Mouse (Mus musculus) embryonic facial prominence, embryonic 11.5 days (tissue): ENCODE data around the gene Gm9844. TPM values are rescaled to one million over a fixed set of nuclear protein-coding genes. Genes with fewer than 3 reads are reported as not detected.
A peak's percentile ranks its signal among the peaks of the same experiment; 100 is the strongest.

Source experiments
- ATAC-seq: fragments of 200-750 bp; cut with Nextera tagmentation; replicated peaks from 2 replicates; pipeline ENCODE4 v1.8.0; 2017; ENCODE audit warnings: low read depth; ENCODE audit not compliant: insufficient number of reproducible peaks, low FRiP score, low TSS enrichment
- DNase-seq: peaks from one replicate; pipeline ENCODE4 v3.0.0-alpha.2; 2015; ENCODE audit warnings: low spot score
- H3K27ac ChIP-seq: fragments of 300-500 bp; sonication (generic); replicated peaks from 2 replicates; pipeline ENCODE4 v1.5.1; 2014; ENCODE audit warnings: mild to moderate bottlenecking, low read depth, low read length, control low read depth
- H3K27me3 ChIP-seq: fragments of 300-500 bp; sonication (generic); 2 replicates; pipeline ENCODE4 v1.6.1; 2014; ENCODE audit warnings: mild to moderate bottlenecking, low read length, moderate library complexity, mixed read lengths; ENCODE audit not compliant: control insufficient read depth, insufficient read depth
- H3K36me3 ChIP-seq: fragments of 300-500 bp; sonication (generic); replicated peaks from 2 replicates; pipeline ENCODE4 v1.6.1; 2014; ENCODE audit warnings: low read depth, mild to moderate bottlenecking, low read length, moderate library complexity, mixed read lengths; ENCODE audit not compliant: control insufficient read depth, insufficient read depth
- H3K4me1 ChIP-seq: fragments of 300-500 bp; sonication (generic); 2 replicates; pipeline ENCODE4 v1.6.1; 2014; ENCODE audit warnings: low read length, mixed read lengths; ENCODE audit not compliant: control insufficient read depth, insufficient read depth
- H3K4me2 ChIP-seq: fragments of 300-500 bp; sonication (generic); 2 replicates; pipeline ENCODE4 v1.6.1; 2014; ENCODE audit warnings: low read depth, mild to moderate bottlenecking, control low read depth, low read length, moderate library complexity
- H3K4me3 ChIP-seq: fragments of 300-500 bp; sonication (generic); 2 replicates; pipeline ENCODE4 v1.5.1; 2014; ENCODE audit warnings: low read depth, low read length, control low read depth
- H3K9ac ChIP-seq: fragments of 300-500 bp; sonication (generic); replicated peaks from 2 replicates; pipeline ENCODE4 v1.6.1; 2014; ENCODE audit warnings: mild to moderate bottlenecking, control low read depth, low read length
- H3K9me3 ChIP-seq: fragments of 300-500 bp; sonication (generic); replicated peaks from 2 replicates; pipeline ENCODE4 v1.6.1; 2016; ENCODE audit warnings: mild to moderate bottlenecking, low read length, inconsistent platforms, mixed read lengths; ENCODE audit not compliant: control insufficient read depth
- WGBS: fragments of 180-500 bp; shearing (Covaris S2); extraction: QIAGEN DNeasy Blood & Tissue Kit; methylation state at CpG from one replicate; pipeline ENCODE4 v1.1.7; 2014; 5-methylcytosine and 5-hydroxymethylcytosine counted together
- polyA plus RNA-seq: library from polyadenylated mRNA; unstranded; fragments of >200 nt; fragmentation: Nextera tagmentation; extraction: Ambion mirVana; gene quantifications from 2 replicates; pipeline ENCODE4 v1.2.1, GENCODE M21; 2014

Gene Gm9844
- polyA plus RNA-seq, 1 experiment from 2014 or later, result 26.5 TPM

DNA sequence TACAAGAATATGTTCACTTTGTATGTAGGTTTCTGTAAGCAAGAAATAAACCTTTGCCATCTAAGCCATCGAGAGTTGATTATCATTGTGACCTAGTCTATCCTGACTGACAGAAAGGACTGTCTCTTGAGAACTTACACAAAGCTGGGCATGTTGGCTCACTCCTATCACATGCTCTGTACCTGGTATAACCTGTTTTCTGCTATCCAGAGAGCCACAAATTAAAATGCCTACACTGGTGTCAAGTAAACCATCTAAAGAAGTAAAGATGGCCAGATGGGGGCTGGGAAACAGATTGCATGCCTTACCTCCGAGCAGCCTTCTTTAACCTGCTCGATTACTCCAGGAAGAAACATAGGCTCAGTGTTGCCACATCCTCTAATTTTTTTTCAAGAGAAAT lies 15.6 kb downstream of the Gm9844 start:
- Histone ChIP-seq H3K4me1 (no peaks in the 10 kb centered on the region; the same call in 1 of the 2 replicates), H3K36me3 (no peaks in the 10 kb centered on the region), H3K4me2 (no peak overlapping the region), H3K27me3 (no peaks in the 10 kb centered on the region), H3K9me3 (no peaks in the 10 kb centered on the region), H3K4me3 (no peak overlapping the region), H3K27ac (no peak overlapping the region), H3K9ac (no peak overlapping the region)
- 48% methylated on average over 3 of the region's 3 CpGs for WGBS
- no peak for DNase-seq
- ATAC-seq, result no peak

DNA sequence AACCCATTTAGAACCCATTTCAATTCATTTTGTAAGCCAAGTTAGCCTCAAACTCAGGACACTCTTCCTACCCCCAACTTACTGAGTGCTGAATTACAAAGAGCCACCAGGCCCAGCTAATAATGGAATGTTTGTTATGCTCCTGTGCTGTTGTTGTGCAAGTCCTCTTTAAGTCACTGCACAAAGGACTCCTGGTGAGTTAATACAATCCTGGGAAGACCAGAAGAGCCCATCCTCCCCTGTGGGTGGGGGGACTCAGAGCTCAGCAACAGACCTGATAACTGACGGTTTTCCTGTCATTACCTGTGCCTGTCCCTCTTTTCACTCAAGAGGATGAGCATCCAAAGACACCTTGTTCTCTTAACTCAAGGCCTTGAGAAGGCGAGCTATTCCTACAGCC lies 17.6 kb downstream of the Gm9844 start:
- H3K27ac ChIP-seq, result no peak overlapping the region
- H3K4me3 ChIP-seq, result no peak overlapping the region
- H3K4me1 ChIP-seq, result no peaks in the 10 kb centered on the region; the same call in 1 of the 2 replicates
- no peaks in the 10 kb centered on the region for H3K27me3 ChIP-seq
- 24% methylated on average over 2 of the region's 2 CpGs for WGBS
- H3K4me2 ChIP-seq, result no peak overlapping the region
- no peaks in the 10 kb centered on the region for H3K9me3 ChIP-seq
- ATAC-seq (no peak), DNase-seq (no peak)
- no peak overlapping the region for H3K9ac ChIP-seq
- no peaks in the 10 kb centered on the region for H3K36me3 ChIP-seq

DNA sequence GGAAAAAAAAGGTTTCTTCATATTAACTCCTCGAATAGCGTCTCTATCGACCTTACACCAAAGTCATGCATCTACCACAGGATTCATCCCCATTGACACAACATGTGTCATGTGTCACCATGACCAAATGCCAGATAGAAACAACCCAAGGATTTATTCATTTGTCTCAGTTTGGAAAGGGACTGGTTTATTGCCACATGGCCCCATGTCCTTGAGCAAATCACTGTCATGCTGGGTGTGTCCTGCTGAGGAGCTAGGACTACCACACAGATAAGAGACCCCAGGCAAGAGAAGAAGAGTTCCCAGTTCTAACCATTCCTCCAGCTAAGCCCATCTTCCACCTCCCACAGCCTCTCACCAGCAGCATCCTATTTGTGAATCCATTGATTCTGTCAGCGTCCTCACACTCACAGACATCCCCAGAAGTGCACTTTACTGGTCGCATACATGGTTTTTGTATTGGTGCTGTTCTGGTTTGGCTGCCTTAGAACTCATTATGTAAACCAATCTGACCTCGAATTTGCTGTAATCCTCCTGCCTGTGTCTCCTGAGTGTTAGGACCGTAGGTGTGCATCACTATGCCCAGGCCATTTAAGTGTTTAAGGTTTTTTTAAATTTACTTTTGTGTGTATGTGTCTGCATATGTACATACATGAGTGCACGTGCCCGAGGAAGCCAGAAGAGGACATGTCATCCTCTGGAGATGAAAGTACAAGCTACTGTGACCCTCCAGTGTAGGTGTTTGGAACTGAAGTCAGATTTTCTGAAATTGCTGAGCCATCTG lies 20.6 kb downstream of the Gm9844 start:
- Histone ChIP-seq H3K4me3 (no peak overlapping the region), H3K27ac (no peak overlapping the region), H3K27me3 (no peaks in the 10 kb centered on the region), H3K4me1 (peaks cover 7% of the 10 kb centered on the region; the same call in 1 of the 2 replicates), H3K9me3 (no peaks in the 10 kb centered on the region), H3K9ac (no peak overlapping the region), H3K36me3 (peaks cover 15% of the 10 kb centered on the region), H3K4me2 (no peak overlapping the region)
- WGBS, result 96% methylated on average over 9 of the region's 9 CpGs
- DNase-seq, result no peak
- no peak for ATAC-seq

DNA sequence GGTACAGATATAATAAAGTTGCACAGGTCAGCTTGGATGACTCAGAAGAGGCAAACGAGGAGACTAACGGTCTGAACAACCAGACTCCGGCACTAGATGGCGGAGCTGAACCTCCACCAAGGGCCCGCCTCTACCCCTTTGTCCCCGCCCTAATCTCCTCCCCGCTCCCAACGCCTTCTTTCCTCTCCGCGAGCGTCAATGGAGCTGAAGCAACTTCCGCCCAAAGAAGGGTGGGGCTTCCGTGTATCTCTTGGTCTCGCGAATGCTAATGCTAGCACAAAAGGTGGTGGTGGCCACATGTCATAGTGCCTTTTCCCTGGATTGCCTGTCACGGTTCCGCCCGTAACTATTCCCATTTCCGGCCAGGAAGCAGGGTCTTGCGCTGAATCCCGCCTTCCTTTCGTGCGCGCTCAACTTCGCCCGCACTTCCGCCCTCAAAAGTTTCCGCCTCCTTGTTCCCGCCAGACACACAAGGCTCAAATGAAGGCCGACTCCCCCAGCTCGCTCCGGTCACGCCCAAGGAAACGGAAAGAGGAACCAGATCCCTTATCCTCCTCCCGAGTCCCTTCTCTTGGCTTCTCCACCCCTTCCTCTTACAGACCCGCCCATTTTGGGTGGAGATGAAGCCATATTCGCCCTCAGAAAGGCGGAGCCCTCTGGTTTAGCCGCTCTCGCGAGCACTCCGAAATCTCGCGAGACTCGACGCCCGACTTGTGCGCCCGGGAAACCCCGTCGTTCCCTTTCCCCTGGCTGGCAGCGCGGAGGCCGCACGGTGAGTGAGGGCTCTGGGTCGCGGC lies 22.1 kb downstream of the Gm9844 start, which contains the start of gene Rps19:
Gene Rps19, plus strand, starts transcription at position 476 of the 797 bp plus-strand sequence.
- H3K9me3 ChIP-seq, result no peaks in the 10 kb centered on the region
- H3K27ac ChIP-seq, result peak within 1 kb of the TSS; percentile 86
- H3K36me3 ChIP-seq, result peaks cover 19% of the 10 kb centered on the region
- peak within 1 kb of the TSS; percentile 100 for H3K9ac ChIP-seq
- under 1% methylated on average over 51 of the region's 57 CpGs for WGBS
- DNase-seq (peak; percentile 100), ATAC-seq (peak; percentile 93)
- no peaks in the 10 kb centered on the region for H3K27me3 ChIP-seq
- H3K4me2 ChIP-seq, result peak within 1 kb of the TSS; percentile 76
- H3K4me3 ChIP-seq, result peak within 1 kb of the TSS; percentile 100
- peaks cover 7% of the 10 kb centered on the region; the same call in 1 of the 2 replicates for H3K4me1 ChIP-seq

DNA sequence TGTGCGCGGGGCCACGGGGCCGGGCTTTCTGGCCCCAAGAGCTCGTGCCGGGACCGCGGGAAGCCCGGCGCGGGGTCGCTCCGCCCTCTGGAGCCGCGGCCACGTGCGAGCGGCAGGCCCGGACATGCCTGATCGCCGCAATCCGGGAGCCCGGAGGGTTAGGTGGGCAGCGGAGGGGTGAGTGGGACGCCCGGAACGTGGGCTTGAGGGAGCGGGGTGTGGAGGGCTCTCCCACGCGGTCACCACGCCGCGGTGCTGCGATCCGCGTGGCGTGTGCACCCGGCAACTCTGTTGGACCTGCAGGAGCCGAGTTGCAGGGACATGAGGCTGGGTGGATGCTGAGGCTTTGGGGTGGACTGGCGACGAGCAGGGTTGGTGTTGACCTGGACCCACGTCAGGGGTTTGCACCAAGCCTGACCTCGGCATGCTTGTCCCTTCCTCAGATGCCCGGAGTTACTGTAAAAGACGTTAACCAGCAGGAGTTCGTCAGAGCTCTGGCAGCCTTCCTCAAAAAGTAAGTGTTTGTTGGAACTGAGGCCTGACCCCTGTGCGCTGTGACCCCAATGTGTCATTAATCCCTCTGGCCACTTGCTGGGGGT lies 22.8 kb downstream of the Gm9844 start:
- ATAC-seq (peak; percentile 6), DNase-seq (no peak)
- Histone ChIP-seq H3K4me1 (peaks cover 7% of the 10 kb centered on the region; the same call in 1 of the 2 replicates), H3K4me2 (peak overlapping the region; percentile 76), H3K4me3 (peak overlapping the region; percentile 100), H3K27me3 (no peaks in the 10 kb centered on the region), H3K36me3 (peaks cover 25% of the 10 kb centered on the region), H3K9me3 (no peaks in the 10 kb centered on the region), H3K27ac (peak overlapping the region; percentile 86), H3K9ac (peak overlapping the region; percentile 100)
- WGBS, result under 1% methylated on average over 44 of the region's 47 CpGs

DNA sequence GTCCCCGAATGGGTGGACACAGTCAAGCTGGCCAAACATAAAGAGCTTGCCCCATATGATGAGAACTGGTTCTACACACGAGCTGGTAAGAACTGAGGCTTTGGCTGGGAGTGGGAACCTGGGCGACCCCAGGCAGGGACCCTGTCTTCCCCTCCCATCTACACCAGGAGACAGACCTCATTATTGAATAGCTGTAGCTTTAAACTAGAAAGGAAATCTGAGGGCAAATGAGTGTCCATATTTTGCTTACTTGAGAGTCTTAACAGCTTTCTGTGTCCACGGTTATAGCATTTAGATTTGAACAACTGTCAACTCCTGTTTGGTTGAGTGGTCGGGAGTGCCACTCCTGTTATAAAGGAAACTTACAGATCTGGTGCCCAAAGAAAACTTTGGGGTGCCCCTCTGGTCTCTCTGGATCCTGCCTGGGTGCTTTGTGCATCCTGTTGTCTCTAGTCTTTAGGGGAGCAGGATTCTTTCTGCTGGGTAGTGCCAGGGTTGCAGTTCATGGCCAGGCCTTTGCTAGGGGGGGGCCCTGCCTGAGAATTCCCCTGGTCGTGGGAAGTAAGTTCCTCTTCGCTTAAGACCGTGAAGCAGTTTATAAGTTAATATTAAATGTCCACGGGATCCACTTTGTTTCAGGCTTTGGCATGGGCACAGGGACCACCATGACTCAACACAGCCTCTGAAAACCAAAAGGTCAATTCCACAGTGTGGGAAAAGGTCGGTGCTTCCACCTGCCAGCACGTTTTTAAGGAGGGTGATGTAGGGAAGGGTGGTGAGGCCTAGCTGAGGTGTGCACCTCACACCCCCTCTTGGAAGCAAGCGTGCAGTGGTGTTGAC lies 23.7 kb downstream of the Gm9844 start:
- Histone ChIP-seq H3K27me3 (no peaks in the 10 kb centered on the region), H3K4me1 (peaks cover 7% of the 10 kb centered on the region; the same call in 1 of the 2 replicates), H3K36me3 (peaks cover 25% of the 10 kb centered on the region), H3K27ac (no peak overlapping the region; the same call in 1 of the 2 replicates), H3K4me3 (peak overlapping the region; percentile 100), H3K9me3 (no peaks in the 10 kb centered on the region), H3K4me2 (peak overlapping the region; percentile 76), H3K9ac (peak overlapping the region; percentile 100)
- ATAC-seq (no peak), DNase-seq (no peak)
- 44% methylated on average over 12 of the region's 12 CpGs for WGBS

DNA sequence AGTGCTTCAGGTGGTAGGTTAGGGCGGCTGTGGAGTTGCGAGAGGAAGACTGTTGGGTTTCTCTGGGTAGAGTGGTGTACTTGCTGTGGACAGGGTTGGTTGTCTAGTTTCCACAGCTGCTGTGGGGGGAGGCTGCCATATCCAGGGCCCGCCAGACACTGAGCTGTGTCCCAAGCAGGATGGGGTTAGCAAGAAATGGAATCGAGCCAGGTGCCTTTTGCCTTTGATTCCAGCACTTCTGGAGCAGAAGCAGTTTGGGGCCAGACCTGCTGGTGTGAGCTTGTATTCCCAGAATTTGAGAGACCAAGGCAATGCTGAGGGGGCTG lies 24.3 kb downstream of the Gm9844 start:
- Histone ChIP-seq H3K4me1 (peaks cover 7% of the 10 kb centered on the region; the same call in 1 of the 2 replicates), H3K27me3 (no peaks in the 10 kb centered on the region), H3K9ac (peak overlapping the region; percentile 100), H3K36me3 (peaks cover 25% of the 10 kb centered on the region), H3K4me2 (peak overlapping the region; percentile 76), H3K4me3 (peak overlapping the region; percentile 100), H3K9me3 (no peaks in the 10 kb centered on the region), H3K27ac (no peak overlapping the region)
- WGBS, result 71% methylated on average over 4 of the region's 4 CpGs
- ATAC-seq (no peak), DNase-seq (no peak)
